Mouse (Mus musculus) lung, postnatal 36 days (tissue): ENCODE results near the gene Cc2d2b.

Experiments used
- DNase-seq: peaks from one replicate; pipeline ENCODE4 v3.0.0; 2022; ENCODE audit warnings: mixed read lengths

Gene Cc2d2b

DNA sequence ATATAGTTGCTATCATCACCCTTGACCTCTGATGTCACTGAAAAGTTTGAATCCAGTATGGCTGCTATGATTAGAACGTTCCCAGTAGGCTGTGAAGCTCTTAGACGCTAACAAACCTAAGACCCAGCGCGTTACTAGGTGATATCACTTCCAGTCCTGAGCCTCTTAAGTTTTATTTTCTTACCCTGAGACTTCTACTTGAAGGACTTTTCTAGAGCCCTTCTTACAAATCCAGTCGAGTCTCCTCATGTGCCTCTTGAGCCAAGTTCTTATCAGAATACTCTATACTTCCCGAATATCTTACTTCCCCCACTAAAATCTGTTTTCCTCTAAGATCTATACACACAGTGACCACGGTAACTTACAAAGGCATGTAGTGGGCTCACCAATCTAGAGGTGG lies 89.7 kb downstream of the Cc2d2b start:
- peak; percentile 68 for DNase-seq

- DNase-seq = no peak
Measured at GRCm38 (mm10) chr19:40840303-40840702, 91.8 kb downstream of the Cc2d2b start.

DNA sequence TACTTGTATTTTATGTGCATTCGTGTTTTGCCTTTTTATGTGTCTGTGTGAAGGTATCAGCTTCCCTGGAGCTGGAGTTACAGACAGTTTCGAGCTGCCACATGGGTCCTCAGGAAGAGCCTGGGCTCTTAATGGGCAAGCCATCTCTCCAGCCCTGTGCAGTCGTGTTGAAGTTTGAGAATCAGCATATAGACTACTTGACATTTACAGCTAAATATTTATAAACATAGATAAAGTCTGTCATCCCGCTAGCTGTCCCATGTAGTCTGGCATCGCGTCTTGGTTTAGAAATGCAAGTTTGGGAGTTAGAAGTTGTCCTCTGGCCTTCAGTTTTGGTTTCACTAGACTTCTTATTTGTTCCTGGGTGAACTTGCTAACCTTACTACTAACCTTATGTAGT lies 92.5 kb downstream of the Cc2d2b start:
- no peak for DNase-seq

- DNase-seq = no peak
Measured at GRCm38 (mm10) chr19:40841593-40841992, 93.0 kb downstream of the Cc2d2b start.

GRCm38 (mm10) chr19:40844731-40845130 lies 96.2 kb downstream of the Cc2d2b start:
- DNase-seq = peak; percentile 56

DNA sequence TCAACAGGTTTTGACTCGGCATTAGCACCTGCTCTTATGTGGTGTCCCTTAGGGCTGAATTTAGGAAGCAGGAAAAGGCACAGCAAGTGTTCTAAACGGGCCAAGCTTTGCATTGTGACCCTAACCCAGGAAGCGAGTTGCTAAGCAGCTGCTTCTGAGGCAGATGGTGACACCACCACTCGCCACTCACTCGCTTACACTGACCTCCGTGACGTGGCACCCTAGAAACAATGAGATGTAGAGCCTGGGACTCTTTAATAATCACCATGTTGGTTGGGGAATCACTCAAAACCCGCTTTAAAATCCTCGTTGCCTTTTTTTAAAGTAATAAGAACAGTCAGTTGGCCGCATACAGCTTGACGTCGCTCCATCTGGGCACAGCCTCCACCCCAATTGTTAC lies 100.8 kb downstream of the Cc2d2b start:
- DNase-seq = no peak

DNA sequence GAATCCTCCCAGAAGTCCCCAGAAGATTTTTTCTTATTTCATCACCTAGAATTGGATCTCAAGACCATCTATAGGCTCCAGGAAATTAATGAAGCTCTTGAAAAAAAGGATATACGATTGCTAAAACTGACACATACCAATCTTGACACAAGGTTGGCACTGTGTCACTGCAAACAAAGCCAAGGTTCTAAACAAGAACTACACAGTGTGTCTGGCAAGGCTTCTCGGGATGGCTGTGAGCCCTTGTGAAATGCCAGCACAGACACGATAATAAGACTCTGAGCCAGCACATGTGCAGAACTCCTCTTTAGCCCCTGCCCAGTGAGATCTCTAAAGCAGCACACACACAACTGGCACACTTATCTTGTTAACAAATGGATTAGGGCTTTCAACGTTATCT lies 111.0 kb downstream of the Cc2d2b start:
- peak; percentile 32 for DNase-seq

DNA sequence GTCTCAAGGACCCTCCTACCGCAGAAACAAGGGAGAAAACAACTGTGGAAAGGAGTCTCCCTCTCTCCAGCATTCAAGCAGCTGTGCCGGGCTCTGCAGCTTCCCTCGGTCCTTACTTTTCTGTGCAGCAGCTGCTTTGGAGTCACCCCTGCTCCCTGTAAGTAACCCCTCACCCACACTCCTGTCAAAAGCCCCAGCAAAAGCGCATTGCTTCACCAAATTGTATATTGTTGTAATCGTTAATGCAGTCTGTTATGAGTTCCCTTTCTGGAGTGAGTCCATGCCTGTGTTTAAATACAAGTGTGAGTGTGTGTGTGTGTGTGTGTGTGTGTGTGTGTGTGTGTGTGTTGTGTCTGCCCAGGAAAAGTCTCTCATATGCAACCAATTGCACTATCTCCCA lies 119.7 kb downstream of the Cc2d2b start:
- DNase-seq = no peak

GRCm38 (mm10) chr19:40869425-40870105 lies 121.0 kb downstream of the Cc2d2b start:
- no peak for DNase-seq

DNA sequence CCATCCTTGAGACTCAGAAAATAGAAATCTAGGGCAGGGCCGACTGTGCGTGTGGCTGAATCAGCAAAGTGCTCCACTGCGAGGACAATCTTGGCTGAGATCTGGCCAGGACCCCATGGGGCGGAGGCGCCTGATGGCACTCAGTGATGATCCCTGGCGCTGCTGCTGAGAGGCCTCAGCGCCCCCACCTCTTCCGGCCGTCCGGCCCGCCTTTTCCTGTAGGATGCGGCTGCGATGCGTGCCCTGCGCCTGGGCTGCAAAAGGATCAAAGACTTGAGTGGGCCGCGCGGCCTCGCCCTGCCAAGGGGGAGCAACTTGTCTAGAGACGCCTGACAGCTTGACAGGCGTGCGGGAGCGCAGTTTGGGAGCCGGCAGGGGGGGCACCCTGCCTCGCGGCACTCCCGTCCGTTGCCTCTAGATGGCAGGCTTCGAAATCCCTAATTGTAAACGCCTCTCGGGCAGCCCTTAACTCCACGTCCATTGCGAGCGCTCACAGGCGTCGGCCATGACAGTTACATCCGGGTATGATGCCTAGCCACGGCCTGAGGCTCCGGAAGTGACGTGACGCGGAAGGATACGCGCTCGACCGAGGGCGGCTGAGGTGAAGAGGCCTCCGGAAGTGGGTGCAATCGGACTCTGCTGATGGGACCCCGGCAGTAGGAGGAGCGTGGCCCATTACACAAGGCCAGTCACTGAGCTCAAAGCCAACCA lies 124.6 kb downstream of the Cc2d2b start:
- peak; percentile 93 for DNase-seq
